Mouse (Mus musculus) heart, embryonic 11.5 days (tissue): ENCODE results near the gene Olfr694. TPM values are rescaled to one million over a fixed set of nuclear protein-coding genes. Genes with fewer than 3 reads are reported as not detected.

ENCODE experiments used
- polyA plus RNA-seq: library from polyadenylated mRNA; unstranded; fragments of >200 nt; fragmentation: Nextera tagmentation; extraction: Ambion mirVana; gene quantifications from 2 replicates; pipeline ENCODE4 v1.2.1, GENCODE M21; 2014

Olfr694 gene
- polyA plus RNA-seq, 1 experiment from 2014 or later = not detected

Other genes with a start within 250 kb of the Olfr694 start
- gene Olfr693, start 11.2 kb downstream of the Olfr694 start, polyA plus RNA-seq = not detected in 2 replicates
- not detected in 2 replicates for gene Olfr695, start 24.6 kb upstream of the Olfr694 start, polyA plus RNA-seq
- not detected in 2 replicates for gene Olfr697, start 50.6 kb upstream of the Olfr694 start, polyA plus RNA-seq
- not detected in 2 replicates for gene Olfr698, start 63.6 kb upstream of the Olfr694 start, polyA plus RNA-seq
- not detected in 2 replicates for gene Olfr699, start 101.4 kb upstream of the Olfr694 start, polyA plus RNA-seq
- gene Olfr700, start 117.0 kb upstream of the Olfr694 start, polyA plus RNA-seq = not detected in 2 replicates
- not detected in 2 replicates for gene Olfr701, start 122.3 kb upstream of the Olfr694 start, polyA plus RNA-seq
- not detected in 2 replicates for gene Olfr702, start 142.1 kb upstream of the Olfr694 start, polyA plus RNA-seq
- not detected in 2 replicates for gene Olfr703, start 151.5 kb upstream of the Olfr694 start, polyA plus RNA-seq
- gene Olfr704, start 171.4 kb upstream of the Olfr694 start, polyA plus RNA-seq = not detected in 2 replicates
- gene Olfr705, start 185.1 kb upstream of the Olfr694 start, polyA plus RNA-seq = not detected in 2 replicates
- not detected in 2 replicates for gene Olfr706, start 196.3 kb upstream of the Olfr694 start, polyA plus RNA-seq
- not detected in 2 replicates for gene Olfr707, start 209.4 kb upstream of the Olfr694 start, polyA plus RNA-seq
- gene Olfr1532-ps1, start 216.2 kb upstream of the Olfr694 start, polyA plus RNA-seq = not detected in 2 replicates
- gene Olfr709-ps1, start 240.4 kb upstream of the Olfr694 start, polyA plus RNA-seq = not detected in 2 replicates